Mouse (Mus musculus) heart, postnatal 0 days (tissue): ENCODE data around the gene Vdac2.

Experiments used
- CTCF ChIP-seq: IDR thresholded peaks from 2 replicates; pipeline ENCODE4 v1.5.1; 2016; ENCODE audit warnings: antibody characterized with exemption, control low read depth, low read depth
- EP300 ChIP-seq: IDR thresholded peaks from 2 replicates; pipeline ENCODE4 v1.6.1; 2016; ENCODE audit warnings: antibody characterized with exemption, low read depth

GRCm38 (mm10) chr14:21813216-21813615 is 11.8 kb upstream of the Vdac2 start:
- TF ChIP-seq CTCF (no peak), EP300 (no peak)
